12 mouse cellular contexts compared by ENCODE assay signal in genomic region chr13:96180671-96181161, GRCm38 (mm10). TPM values are rescaled to one million over a fixed set of nuclear protein-coding genes. Genes with fewer than 3 reads are reported as not detected.
DNase-seq lines count a peak whose midpoint lies in the region; ATAC-seq lines count a peak whose summit lies in the region.
"Had no signal": no experiment of that assay in that cellular context is flagged by ENCODE, and none has a peak within 500 bp of the region (broad histone marks: within the 10 kb centered on the region; RNA-seq: fewer than 3 reads in every experiment).

No protein-coding gene starts in this region.

- no peaks in the 10 kb centered on the region for H3K27me3 ChIP-seq in embryonic facial prominence, embryonic 11.5 days (ENCODE audit: control insufficient read depth, insufficient read depth, low read length)
- no peaks in the 10 kb centered on the region for H3K27me3 ChIP-seq in embryonic facial prominence, embryonic 10.5 days (replicated peaks; ENCODE audit: low read depth, poor library complexity, severe bottlenecking)
- no peaks in the 10 kb centered on the region for H3K27me3 ChIP-seq in hindbrain, embryonic 12.5 days
- H3K27me3 ChIP-seq in hindbrain, embryonic 11.5 days (ENCODE audit: control insufficient read depth, insufficient read depth, low read length) = no peaks in the 10 kb centered on the region

- no peak overlapping the region for H3K27ac ChIP-seq in embryonic facial prominence, embryonic 11.5 days (replicated peaks; ENCODE audit: low read depth, low read length)
- no peak overlapping the region for H3K27ac ChIP-seq in embryonic facial prominence, embryonic 10.5 days (replicated peaks)
- peak overlapping the region; percentile 30; the same call in 1 of the 2 replicates for H3K27ac ChIP-seq in hindbrain, embryonic 12.5 days
- no peak overlapping the region for H3K27ac ChIP-seq in hindbrain, embryonic 11.5 days (ENCODE audit: low read depth, low read length)

- H3K36me3 ChIP-seq in embryonic facial prominence, embryonic 11.5 days (replicated peaks; ENCODE audit: control insufficient read depth, insufficient read depth, low read depth, low read length) = no peaks in the 10 kb centered on the region
- no peaks in the 10 kb centered on the region for H3K36me3 ChIP-seq in embryonic facial prominence, embryonic 10.5 days (replicated peaks)
- no peaks in the 10 kb centered on the region for H3K36me3 ChIP-seq in hindbrain, embryonic 12.5 days
- no peaks in the 10 kb centered on the region for H3K36me3 ChIP-seq in hindbrain, embryonic 11.5 days (ENCODE audit: control insufficient read depth, insufficient read depth, low read length)

- no peak overlapping the region for H3K4me3 ChIP-seq in embryonic facial prominence, embryonic 11.5 days (ENCODE audit: low read depth, low read length)
- no peak overlapping the region for H3K4me3 ChIP-seq in embryonic facial prominence, embryonic 10.5 days
- H3K4me3 ChIP-seq in hindbrain, embryonic 12.5 days = no peak overlapping the region
- H3K4me3 ChIP-seq in hindbrain, embryonic 11.5 days (ENCODE audit: low read depth, low read length) = no peak overlapping the region

- H3K9ac ChIP-seq in embryonic facial prominence, embryonic 11.5 days (replicated peaks; ENCODE audit: low read length) = no peak overlapping the region
- no peak overlapping the region for H3K9ac ChIP-seq in hindbrain, embryonic 12.5 days
- H3K9ac ChIP-seq in hindbrain, embryonic 11.5 days (ENCODE audit: low read depth, low read length) = no peak overlapping the region

- ATAC-seq in embryonic facial prominence, embryonic 11.5 days (replicated peaks; ENCODE audit: insufficient number of reproducible peaks, low FRiP score, low TSS enrichment, low read depth) = no peak
- ATAC-seq in hindbrain, embryonic 12.5 days (ENCODE audit: low FRiP score) = no peak
- ATAC-seq in hindbrain, embryonic 11.5 days (ENCODE audit: low FRiP score) = no peak
- ATAC-seq: activated CD4-positive, CD25-positive, alpha-beta regulatory T cell, adult 4 months; intestine, postnatal 0 days had no signal

- H3K4me1 ChIP-seq in embryonic facial prominence, embryonic 11.5 days (ENCODE audit: control insufficient read depth, insufficient read depth, low read length) = no peaks in the 10 kb centered on the region
- no peaks in the 10 kb centered on the region for H3K4me1 ChIP-seq in embryonic facial prominence, embryonic 10.5 days
- H3K4me1 ChIP-seq in hindbrain, embryonic 12.5 days = no peaks in the 10 kb centered on the region
- no peaks in the 10 kb centered on the region for H3K4me1 ChIP-seq in hindbrain, embryonic 11.5 days (replicated peaks; ENCODE audit: control insufficient read depth, insufficient read depth, low read length)

- H3K4me2 ChIP-seq in embryonic facial prominence, embryonic 11.5 days (ENCODE audit: low read depth, low read length) = no peak overlapping the region
- no peak overlapping the region for H3K4me2 ChIP-seq in hindbrain, embryonic 12.5 days (replicated peaks)
- H3K4me2 ChIP-seq in hindbrain, embryonic 11.5 days (replicated peaks; ENCODE audit: low read depth, low read length) = no peak overlapping the region

- 80% methylated on average over 13 of the region's 13 CpGs for WGBS in embryonic facial prominence, embryonic 11.5 days
- WGBS in embryonic facial prominence, embryonic 10.5 days = 81% methylated on average over 13 of the region's 13 CpGs
- WGBS in hindbrain, embryonic 12.5 days = 61% methylated on average over 13 of the region's 13 CpGs
- WGBS in hindbrain, embryonic 11.5 days = 72% methylated on average over 13 of the region's 13 CpGs

- DNase-seq in embryonic facial prominence, embryonic 11.5 days (ENCODE audit: low spot score) = peak; percentile 12
- DNase-seq in embryonic facial prominence, embryonic 10.5 days (ENCODE audit: low spot score) = no peak
- DNase-seq in hindbrain, embryonic 11.5 days (ENCODE audit: low spot score) = no peak
- peak; percentile 11 for DNase-seq in brain, adult 2 months (ENCODE audit: low read depth, low spot score)
- DNase-seq in mesoderm, embryonic 11.5 days (ENCODE audit: low read depth, low spot score) = peak; percentile 10
- DNase-seq in right cerebral cortex, postnatal 4 days = no peak
- DNase-seq in right cerebral cortex, adult 2 months (ENCODE audit: low spot score in 2 of 2) = no peak
- DNase-seq: gastrocnemius, postnatal 10 days; kidney, postnatal 36 days had no signal

- no peaks in the 10 kb centered on the region for H3K9me3 ChIP-seq in embryonic facial prominence, embryonic 11.5 days (replicated peaks; ENCODE audit: control insufficient read depth, low read length)
- no peaks in the 10 kb centered on the region for H3K9me3 ChIP-seq in embryonic facial prominence, embryonic 10.5 days
- H3K9me3 ChIP-seq in hindbrain, embryonic 12.5 days (replicated peaks) = no peaks in the 10 kb centered on the region
- H3K9me3 ChIP-seq in hindbrain, embryonic 11.5 days (ENCODE audit: control insufficient read depth, low read length) = no peaks in the 10 kb centered on the region

RNA-seq across cellular contexts. Expression of gene Sv2c, which starts 48.3 kb away (rescaled TPM):
- polyA plus RNA-seq in embryonic facial prominence, embryonic 11.5 days (2014; fragmentation: Nextera tagmentation; extraction: Ambion mirVana) = 1.7 and 1.9 TPM in 2 replicates
- 0.77 and 0.87 TPM in 2 replicates for polyA plus RNA-seq in embryonic facial prominence, embryonic 10.5 days (2016; fragmentation: Nextera tagmentation; extraction: Ambion mirVana)
- polyA plus RNA-seq in hindbrain, embryonic 12.5 days (2016; fragmentation: Nextera tagmentation; extraction: Ambion mirVana) = 10.9 and 14.9 TPM in 2 replicates
- 7.9 and 8.1 TPM in 2 replicates for polyA plus RNA-seq in hindbrain, embryonic 11.5 days (2014; fragmentation: Nextera tagmentation; extraction: Ambion mirVana)

Comparison
In these comparisons a context has a peak if more than half of its experiments do, and no peak if none do; other contexts are left out.
1. DNase-seq: peak in embryonic facial prominence, embryonic 11.5 days (single experiment), brain, adult 2 months (single experiment) and mesoderm, embryonic 11.5 days (single experiment); none in embryonic facial prominence, embryonic 10.5 days (single experiment), hindbrain, embryonic 11.5 days (single experiment), right cerebral cortex, postnatal 4 days (single experiment) and right cerebral cortex, adult 2 months (0 of 2).